Mouse (Mus musculus): ENCODE data around the gene Cstl1. TPM values are rescaled to one million over a fixed set of nuclear protein-coding genes. Genes with fewer than 3 reads are reported as not detected.

Cstl1 gene
- polyA plus RNA-seq (2014; fragmentation: Nextera tagmentation; extraction: Ambion mirVana): 0.32 TPM in 1 of 2 replicates, not detected in the other

- DNase-seq (ENCODE audit: low spot score) (no peak), ATAC-seq (ENCODE audit: low FRiP score) (no peak)
- no peak within 1 kb of the TSS for H3K9ac ChIP-seq (ENCODE audit: low read depth, low read length)
- no peaks in the 10 kb centered on the region for H3K27me3 ChIP-seq (ENCODE audit: control insufficient read depth, insufficient read depth, low read length)
- H3K4me3 ChIP-seq (ENCODE audit: low read depth, low read length): no peak within 1 kb of the TSS
- no peak within 1 kb of the TSS for H3K27ac ChIP-seq (ENCODE audit: low read depth, low read length)
- 74% methylated on average over 1 of the region's 1 CpGs for WGBS
- no peaks in the 10 kb centered on the region for H3K36me3 ChIP-seq (ENCODE audit: control insufficient read depth, insufficient read depth, low read length)
- H3K4me2 ChIP-seq (replicated peaks; ENCODE audit: low read depth, low read length): no peak within 1 kb of the TSS
- no peaks in the 10 kb centered on the region for H3K4me1 ChIP-seq (replicated peaks; ENCODE audit: control insufficient read depth, insufficient read depth, low read length)
- no peaks in the 10 kb centered on the region for H3K9me3 ChIP-seq (ENCODE audit: control insufficient read depth, low read length)
Observed at GRCm38 (mm10) chr2:148750058-148750457, at the start of gene Cstl1. TSS of gene Cstl1 (plus strand) at chr2:148750358.

- no peak overlapping the region for H3K27ac ChIP-seq (ENCODE audit: low read depth, low read length)
- H3K9ac ChIP-seq (ENCODE audit: low read depth, low read length): no peak overlapping the region
- 79% methylated on average over 15 of the region's 15 CpGs for whole genome bisulfite sequencing
- H3K4me1 ChIP-seq (replicated peaks; ENCODE audit: control insufficient read depth, insufficient read depth, low read length): no peaks in the 10 kb centered on the region
- no peaks in the 10 kb centered on the region for H3K36me3 ChIP-seq (ENCODE audit: control insufficient read depth, insufficient read depth, low read length)
- ATAC-seq (ENCODE audit: low FRiP score) (peak; percentile 71), DNase-seq (ENCODE audit: low spot score) (peak; percentile 50)
- no peak overlapping the region for H3K4me3 ChIP-seq (ENCODE audit: low read depth, low read length)
- H3K4me2 ChIP-seq (replicated peaks; ENCODE audit: low read depth, low read length): no peak overlapping the region
- H3K9me3 ChIP-seq (ENCODE audit: control insufficient read depth, low read length): no peaks in the 10 kb centered on the region
- H3K27me3 ChIP-seq (ENCODE audit: control insufficient read depth, insufficient read depth, low read length): no peaks in the 10 kb centered on the region
Observed at GRCm38 (mm10) chr2:148706409-148707201, 43.6 kb upstream of the Cstl1 start.

DNA sequence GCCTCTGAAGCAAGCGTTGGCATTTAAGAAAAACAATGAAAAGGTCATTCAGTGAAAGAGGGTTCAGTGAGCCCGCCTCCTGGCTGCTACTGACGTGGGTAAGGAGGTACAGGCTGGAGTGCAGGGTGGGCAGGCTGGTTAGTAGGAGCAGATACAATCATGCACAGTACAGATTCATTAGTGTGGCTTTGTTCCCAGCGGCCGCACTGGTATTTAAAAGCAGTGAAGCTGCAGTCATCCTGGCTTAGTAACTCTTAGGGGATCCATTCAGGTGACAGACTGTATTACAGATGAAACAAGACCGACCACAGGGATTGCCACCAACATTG lies 43.0 kb upstream of the Cstl1 start:
- peak; percentile 47 for ATAC-seq (ENCODE audit: low FRiP score)
- Histone ChIP-seq H3K4me1 (replicated peaks; ENCODE audit: control insufficient read depth, insufficient read depth, low read length) (no peaks in the 10 kb centered on the region), H3K36me3 (ENCODE audit: control insufficient read depth, insufficient read depth, low read length) (no peaks in the 10 kb centered on the region), H3K9ac (ENCODE audit: low read depth, low read length) (no peak overlapping the region), H3K27me3 (ENCODE audit: control insufficient read depth, insufficient read depth, low read length) (no peaks in the 10 kb centered on the region), H3K4me3 (ENCODE audit: low read depth, low read length) (no peak overlapping the region), H3K27ac (ENCODE audit: low read depth, low read length) (no peak overlapping the region), H3K9me3 (ENCODE audit: control insufficient read depth, low read length) (no peaks in the 10 kb centered on the region), H3K4me2 (replicated peaks; ENCODE audit: low read depth, low read length) (no peak overlapping the region)
- WGBS: 66% methylated on average over 6 of the region's 6 CpGs
- no peak for DNase-seq (ENCODE audit: low spot score)

- Histone ChIP-seq H3K9me3 (ENCODE audit: control insufficient read depth, low read length) (no peaks in the 10 kb centered on the region), H3K4me1 (replicated peaks; ENCODE audit: control insufficient read depth, insufficient read depth, low read length) (no peaks in the 10 kb centered on the region), H3K27ac (ENCODE audit: low read depth, low read length) (no peak overlapping the region), H3K4me2 (replicated peaks; ENCODE audit: low read depth, low read length) (no peak overlapping the region), H3K9ac (ENCODE audit: low read depth, low read length) (no peak overlapping the region), H3K27me3 (ENCODE audit: control insufficient read depth, insufficient read depth, low read length) (no peaks in the 10 kb centered on the region), H3K4me3 (ENCODE audit: low read depth, low read length) (no peak overlapping the region), H3K36me3 (ENCODE audit: control insufficient read depth, insufficient read depth, low read length) (no peaks in the 10 kb centered on the region)
- 92% methylated on average over 3 of the region's 3 CpGs for WGBS
- no peak for DNase-seq (ENCODE audit: low spot score)
- ATAC-seq (ENCODE audit: low FRiP score): no peak
Observed at GRCm38 (mm10) chr2:148712326-148712725, 37.8 kb upstream of the Cstl1 start.

DNA sequence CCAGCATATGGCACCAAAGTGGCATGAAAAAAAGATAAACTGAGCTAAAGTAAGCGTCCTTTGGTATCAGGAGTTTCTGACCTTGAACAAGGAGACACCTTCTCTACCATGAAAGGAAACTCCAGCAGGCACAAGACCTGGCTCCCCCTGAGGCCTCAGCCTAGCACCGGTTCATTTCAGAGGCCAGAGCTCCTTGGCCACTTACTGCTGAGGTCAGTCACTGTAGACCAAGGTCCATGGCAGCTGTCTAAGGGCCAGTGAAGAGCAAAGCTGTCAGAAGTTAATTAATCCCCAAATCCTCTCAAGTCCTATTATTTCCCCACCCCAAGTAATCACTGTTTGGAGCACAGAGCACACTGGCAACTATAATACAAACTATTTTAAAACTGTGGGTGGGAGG lies 33.1 kb upstream of the Cstl1 start:
- WGBS: 80% methylated on average over 2 of the region's 2 CpGs
- H3K27me3 ChIP-seq (ENCODE audit: control insufficient read depth, insufficient read depth, low read length): no peaks in the 10 kb centered on the region
- ATAC-seq (ENCODE audit: low FRiP score): no peak
- no peak overlapping the region for H3K27ac ChIP-seq (ENCODE audit: low read depth, low read length)
- no peaks in the 10 kb centered on the region for H3K36me3 ChIP-seq (ENCODE audit: control insufficient read depth, insufficient read depth, low read length)
- H3K4me3 ChIP-seq (ENCODE audit: low read depth, low read length): no peak overlapping the region
- no peaks in the 10 kb centered on the region for H3K9me3 ChIP-seq (ENCODE audit: control insufficient read depth, low read length)
- H3K4me1 ChIP-seq (replicated peaks; ENCODE audit: control insufficient read depth, insufficient read depth, low read length): no peaks in the 10 kb centered on the region
- H3K4me2 ChIP-seq (replicated peaks; ENCODE audit: low read depth, low read length): no peak overlapping the region
- DNase-seq (ENCODE audit: low spot score): no peak
- no peak overlapping the region for H3K9ac ChIP-seq (ENCODE audit: low read depth, low read length)

DNA sequence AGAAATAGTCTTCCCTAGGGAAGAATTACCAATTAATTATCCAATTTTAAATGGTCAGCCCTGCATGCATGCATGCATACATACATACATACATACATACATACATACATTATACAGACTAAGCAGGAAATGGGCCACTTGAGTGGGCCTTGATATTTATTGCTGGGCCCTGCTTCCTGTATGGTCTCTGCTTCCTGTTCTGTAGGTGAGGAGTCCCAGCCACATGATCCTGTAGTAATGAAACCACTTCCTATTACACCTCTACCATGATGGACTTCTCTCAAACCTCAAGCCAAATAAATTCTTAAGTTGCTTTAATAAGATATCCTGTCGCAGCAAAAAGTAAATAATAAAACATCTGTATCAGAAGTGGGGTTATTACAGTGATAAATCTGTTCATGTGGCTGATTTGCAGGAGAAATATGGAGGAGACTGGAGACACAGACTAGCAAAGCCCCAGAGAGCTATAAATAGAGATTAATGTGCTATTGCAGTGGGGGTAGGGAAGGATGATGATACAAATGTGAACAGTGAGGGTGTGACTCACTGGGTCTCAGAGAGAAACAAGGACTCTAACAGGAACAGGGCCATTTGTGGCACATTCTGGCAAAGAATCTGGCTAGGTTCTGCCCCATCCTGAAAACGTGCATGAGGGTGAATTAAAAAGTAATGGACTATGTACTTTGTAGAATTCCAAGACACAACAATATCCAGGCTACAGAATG lies 30.7 kb upstream of the Cstl1 start:
- Histone ChIP-seq H3K36me3 (ENCODE audit: control insufficient read depth, insufficient read depth, low read length) (no peaks in the 10 kb centered on the region), H3K4me3 (ENCODE audit: low read depth, low read length) (no peak overlapping the region), H3K27me3 (ENCODE audit: control insufficient read depth, insufficient read depth, low read length) (no peaks in the 10 kb centered on the region), H3K4me2 (replicated peaks; ENCODE audit: low read depth, low read length) (no peak overlapping the region), H3K27ac (ENCODE audit: low read depth, low read length) (no peak overlapping the region), H3K9me3 (ENCODE audit: control insufficient read depth, low read length) (no peaks in the 10 kb centered on the region), H3K4me1 (replicated peaks; ENCODE audit: control insufficient read depth, insufficient read depth, low read length) (no peaks in the 10 kb centered on the region), H3K9ac (ENCODE audit: low read depth, low read length) (no peak overlapping the region)
- 77% methylated on average over 2 of the region's 2 CpGs for WGBS
- no peak for DNase-seq (ENCODE audit: low spot score)
- ATAC-seq (ENCODE audit: low FRiP score): no peak

- ATAC-seq (ENCODE audit: low FRiP score) (peak; percentile 86), DNase-seq (ENCODE audit: low spot score) (peak; percentile 42)
- 2% methylated on average over 35 of the region's 35 CpGs for WGBS
Observed at GRCm38 (mm10) chr2:148731614-148732326, 18.4 kb upstream of the Cstl1 start.

DNA sequence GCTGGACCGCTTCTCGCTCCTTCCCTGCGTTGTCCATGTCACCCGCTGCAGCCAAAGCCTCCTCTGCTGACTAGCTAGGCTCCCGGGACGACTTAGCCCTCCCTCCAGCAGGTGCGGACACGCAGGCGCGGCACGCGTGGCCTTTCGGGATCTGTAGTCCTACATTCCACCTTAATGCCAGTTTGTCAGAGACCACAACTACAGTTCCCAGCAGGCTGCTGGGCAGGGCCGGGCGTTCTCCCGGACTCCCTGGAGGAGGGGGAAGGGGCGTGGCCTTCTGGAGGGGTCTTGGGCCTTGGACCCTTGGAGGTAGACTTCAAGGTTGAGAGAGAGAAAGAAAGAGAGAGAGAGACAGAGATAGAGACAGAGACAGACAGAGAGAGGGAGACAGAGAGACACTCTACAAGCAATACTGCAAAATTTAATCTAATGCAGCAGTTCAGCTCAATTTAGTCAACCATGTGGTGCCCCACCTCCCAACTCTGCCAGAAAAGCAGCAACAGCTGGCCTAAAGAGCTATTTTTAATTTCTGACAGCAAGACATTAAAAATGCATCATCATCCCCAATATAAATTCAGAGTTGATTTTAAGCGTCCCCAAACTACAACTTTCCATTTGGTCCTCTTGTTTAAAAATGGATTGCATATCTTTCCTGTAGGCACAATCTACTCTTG lies 17.7 kb upstream of the Cstl1 start, which contains the start of gene Napb:
Gene Napb (minus strand): TSS at position 141 of the 674 bp plus-strand sequence.
- Histone ChIP-seq H3K9me3 (ENCODE audit: control insufficient read depth, low read length) (peaks cover 5% of the 10 kb centered on the region; the same call in 1 of the 2 replicates), H3K4me1 (replicated peaks; ENCODE audit: control insufficient read depth, insufficient read depth, low read length) (no peaks in the 10 kb centered on the region), H3K27me3 (ENCODE audit: control insufficient read depth, insufficient read depth, low read length) (no peaks in the 10 kb centered on the region), H3K4me3 (ENCODE audit: low read depth, low read length) (peak within 1 kb of the TSS; percentile 74), H3K4me2 (replicated peaks; ENCODE audit: low read depth, low read length) (peak within 1 kb of the TSS; percentile 93), H3K9ac (ENCODE audit: low read depth, low read length) (peak within 1 kb of the TSS; percentile 82), H3K36me3 (ENCODE audit: control insufficient read depth, insufficient read depth, low read length) (no peaks in the 10 kb centered on the region), H3K27ac (ENCODE audit: low read depth, low read length) (0 out of 2 replicates have a peak within 1 kb of the TSS, but pooled peaks have one; percentile 12)
- ATAC-seq (ENCODE audit: low FRiP score): peak; percentile 100
- DNase-seq (ENCODE audit: low spot score): peak; percentile 93
- 4% methylated on average over 18 of the region's 18 CpGs for WGBS

More at GRCm38 (mm10) chr2:148731614-148732326, 18.4 kb upstream of the Cstl1 start:
- no peaks in the 10 kb centered on the region for H3K27me3 ChIP-seq (ENCODE audit: control insufficient read depth, insufficient read depth, low read length)
- H3K27ac ChIP-seq (ENCODE audit: low read depth, low read length): 0 out of 2 replicates have a peak overlapping the region, but pooled peaks have one; percentile 12
- peak overlapping the region; percentile 93 for H3K4me2 ChIP-seq (replicated peaks; ENCODE audit: low read depth, low read length)
- peak overlapping the region; percentile 74 for H3K4me3 ChIP-seq (ENCODE audit: low read depth, low read length)
- no peaks in the 10 kb centered on the region for H3K36me3 ChIP-seq (ENCODE audit: control insufficient read depth, insufficient read depth, low read length)
- peak overlapping the region; percentile 82 for H3K9ac ChIP-seq (ENCODE audit: low read depth, low read length)
- H3K9me3 ChIP-seq (ENCODE audit: control insufficient read depth, low read length): peaks cover 5% of the 10 kb centered on the region; the same call in 1 of the 2 replicates
- H3K4me1 ChIP-seq (replicated peaks; ENCODE audit: control insufficient read depth, insufficient read depth, low read length): no peaks in the 10 kb centered on the region

Measured in hindbrain, embryonic 11.5 days (tissue).